Mouse (Mus musculus): ENCODE measurements around the gene Ppm1h.
"Not testable (repeated sequence)": the region's sequence is repeated elsewhere in the genome, so short reads cannot be mapped to it uniquely, and the experiment has no call there.

Ppm1h gene

DNA sequence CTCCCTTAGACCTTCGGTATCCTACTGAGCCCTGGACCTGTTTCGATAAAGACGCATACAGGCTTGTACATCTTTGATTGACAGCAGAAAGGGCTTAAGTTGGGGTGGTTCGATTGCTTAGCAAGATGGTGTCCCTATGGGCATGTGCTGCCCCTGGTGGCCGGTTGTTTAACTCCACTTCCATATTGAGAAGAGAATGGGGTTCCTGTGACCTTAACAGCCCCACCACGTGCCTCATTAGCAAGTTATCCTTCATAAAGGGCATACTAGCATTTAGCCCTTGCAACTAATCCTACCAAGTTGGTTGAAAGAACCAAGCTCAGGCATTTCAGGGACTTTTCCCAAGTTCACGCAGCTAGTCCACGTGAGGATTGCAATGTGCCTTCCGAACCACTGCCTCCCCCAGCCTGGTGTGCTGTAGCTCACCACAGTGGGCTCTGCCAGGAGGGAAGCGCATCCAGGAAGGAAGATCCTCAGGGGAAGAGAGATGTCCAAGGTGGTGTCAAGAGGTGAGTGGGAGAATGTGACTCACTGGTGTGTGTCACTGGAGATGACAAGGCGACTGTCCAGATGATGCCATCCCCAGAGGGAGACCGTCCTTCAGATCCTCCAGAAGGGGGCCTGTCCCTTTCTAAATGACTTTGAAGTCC lies 216.7 kb downstream of the Ppm1h start:
- peak; percentile 43 for DNase-seq (ENCODE audit: low spot score)

DNA sequence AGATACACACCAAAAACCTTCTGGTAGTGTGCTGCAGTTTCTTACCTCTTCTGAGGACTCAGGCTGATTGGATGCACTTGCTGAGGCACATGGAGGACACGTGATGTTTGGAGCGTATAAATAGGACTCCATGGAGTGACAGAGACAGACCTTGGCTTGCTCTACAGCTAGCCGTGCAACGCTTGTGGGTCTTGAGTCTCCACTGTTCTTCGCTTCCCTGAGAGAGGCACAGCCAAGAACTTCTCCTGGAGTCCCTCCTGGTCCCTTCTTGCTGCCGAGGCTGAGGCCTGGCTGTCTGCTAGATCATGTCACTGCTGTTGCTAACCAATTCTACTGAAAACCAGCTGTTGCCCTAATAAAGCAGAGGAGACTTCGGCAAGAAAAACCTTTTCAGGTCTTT lies 221.4 kb downstream of the Ppm1h start:
- DNase-seq (ENCODE audit: low spot score) = no peak

DNA sequence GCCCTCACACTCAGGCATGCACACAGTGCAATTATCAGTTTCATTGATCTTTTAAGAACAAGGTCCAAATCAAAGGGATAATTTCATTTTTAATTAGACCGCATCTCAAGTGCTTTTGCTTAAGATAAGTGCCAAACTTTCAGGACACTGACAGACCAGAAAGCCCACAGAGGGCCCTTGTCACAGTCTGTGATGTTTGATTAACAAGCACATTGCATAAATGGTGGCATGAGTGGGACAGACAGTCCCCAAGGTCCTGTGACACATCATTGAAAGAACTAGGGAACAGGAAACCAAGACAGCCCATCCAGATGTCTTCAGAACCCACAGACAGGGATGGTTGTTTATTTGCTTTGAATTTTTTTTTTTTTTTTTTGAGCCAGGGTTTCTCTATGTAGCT lies 221.9 kb downstream of the Ppm1h start:
- no peak for DNase-seq (ENCODE audit: low spot score)

DNA sequence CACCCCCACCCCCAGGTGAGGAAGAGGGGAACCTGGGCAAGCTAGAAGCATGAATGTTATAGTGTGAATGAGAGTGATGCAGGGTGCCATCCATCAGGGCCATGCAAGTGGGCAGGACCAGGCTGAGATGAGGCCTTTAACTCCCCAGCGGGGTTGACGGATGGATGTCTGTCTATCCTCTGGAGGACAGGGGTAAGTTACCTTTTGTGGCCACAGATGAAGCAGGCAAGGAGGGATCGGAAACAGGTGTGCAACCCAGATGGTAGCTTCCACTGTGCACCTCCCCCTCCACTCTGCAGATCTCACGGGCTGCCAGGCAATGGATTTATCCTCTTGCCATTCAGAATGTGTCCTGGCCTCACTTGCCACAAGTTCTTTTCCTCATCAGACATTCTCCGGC lies 222.8 kb downstream of the Ppm1h start:
- no peak for DNase-seq (ENCODE audit: low spot score)

DNA sequence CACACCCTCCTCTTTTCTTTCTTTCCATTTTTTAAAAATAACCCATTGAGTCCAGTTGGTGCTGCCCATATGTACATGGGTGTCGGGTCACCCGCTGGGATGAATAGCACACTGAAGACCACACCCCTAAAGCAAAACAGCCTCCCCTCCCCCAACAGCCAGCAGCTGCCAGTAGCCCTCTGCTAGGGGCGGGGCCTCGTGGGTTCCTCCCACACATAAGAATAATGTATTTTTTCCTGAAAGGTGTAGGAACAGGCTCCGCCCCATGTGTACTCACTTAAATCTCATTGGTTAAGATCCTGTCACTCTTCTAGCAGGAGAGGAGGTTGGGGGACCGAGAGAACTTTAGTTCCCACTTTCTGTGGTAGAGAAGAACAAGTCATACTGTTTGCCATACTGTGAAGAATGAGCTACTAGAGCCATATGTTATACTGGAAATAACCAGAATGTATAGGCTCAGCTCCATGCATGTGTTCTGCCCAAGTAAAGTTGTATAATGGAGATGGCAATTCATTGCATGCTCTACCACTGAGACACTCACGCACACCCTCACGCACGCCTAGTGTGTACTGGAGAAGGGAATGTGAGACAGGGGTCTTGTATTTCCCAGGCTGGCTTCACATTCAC lies 231.0 kb downstream of the Ppm1h start:
- no peak for DNase-seq (ENCODE audit: low spot score)

DNA sequence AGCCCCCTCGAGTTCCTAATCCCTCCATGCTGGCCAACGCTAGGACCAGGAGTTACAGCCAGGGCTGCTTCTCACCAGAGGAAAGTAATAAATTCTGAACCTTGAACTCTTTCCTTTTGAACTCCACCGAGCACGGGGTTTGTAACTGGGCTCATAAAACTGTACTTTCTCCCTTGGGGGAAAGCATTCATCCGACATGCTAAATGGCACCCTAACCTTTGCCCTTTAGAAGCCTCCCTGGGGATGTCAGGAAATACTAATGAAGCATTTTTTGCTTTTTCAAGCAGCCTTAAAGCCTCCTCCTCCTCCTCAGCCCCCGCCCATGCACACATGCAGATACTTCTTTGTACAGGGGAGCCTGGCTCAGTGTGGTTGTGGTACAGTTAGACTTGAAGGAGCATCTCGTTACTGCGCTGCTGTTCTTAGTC lies 232.2 kb downstream of the Ppm1h start:
- DNase-seq (ENCODE audit: low spot score) = no peak

DNA sequence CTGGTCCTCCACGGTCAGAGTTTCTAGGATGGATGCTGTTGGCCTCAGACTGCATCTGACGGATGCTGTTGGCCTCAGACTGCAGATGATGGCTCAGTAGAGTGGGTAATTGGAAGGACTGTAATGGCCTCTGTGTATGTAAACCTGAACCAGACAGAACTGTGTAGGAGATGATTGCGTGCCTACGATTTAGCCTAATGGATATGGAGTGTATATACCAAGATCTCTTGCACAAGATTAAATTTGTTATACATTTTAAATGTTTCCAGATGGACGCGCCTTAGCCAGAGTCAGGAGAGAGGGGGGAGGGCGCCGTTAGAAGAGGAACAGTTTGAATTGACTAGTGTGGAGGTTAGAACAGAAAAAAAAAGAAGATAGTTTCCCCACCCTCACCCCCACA lies 233.1 kb downstream of the Ppm1h start:
- DNase-seq (ENCODE audit: low spot score) = no peak

DNA sequence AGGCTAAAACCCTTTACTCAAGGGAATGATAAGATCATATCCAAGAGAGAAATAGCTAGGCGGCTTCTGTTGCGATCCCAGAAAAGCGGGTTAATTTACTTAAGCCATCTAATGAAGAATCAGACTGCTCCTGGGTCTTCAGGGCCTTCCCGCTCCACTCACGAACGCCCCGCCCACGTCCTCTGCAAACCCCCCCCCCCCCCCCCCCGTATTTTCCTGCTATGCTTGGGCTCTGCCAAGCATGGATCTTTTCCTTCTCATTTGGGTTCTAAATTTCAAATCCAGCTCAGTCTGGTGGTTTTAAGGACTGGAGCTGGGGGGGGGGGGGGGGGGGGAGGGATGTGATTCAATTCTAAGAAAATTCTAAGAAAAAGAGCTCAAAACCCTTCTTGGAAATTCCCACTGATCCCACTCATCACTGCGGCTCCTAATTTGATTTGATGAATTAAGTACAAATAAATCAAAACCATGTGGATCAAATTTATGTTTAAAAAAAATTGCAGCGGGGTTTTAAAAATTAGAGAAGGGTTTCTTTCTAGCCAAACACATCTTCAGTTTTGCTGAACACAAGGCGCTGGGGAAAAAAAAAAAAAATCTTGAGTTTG lies 233.6 kb downstream of the Ppm1h start:
- DNase-seq (ENCODE audit: low spot score) = no peak

DNA sequence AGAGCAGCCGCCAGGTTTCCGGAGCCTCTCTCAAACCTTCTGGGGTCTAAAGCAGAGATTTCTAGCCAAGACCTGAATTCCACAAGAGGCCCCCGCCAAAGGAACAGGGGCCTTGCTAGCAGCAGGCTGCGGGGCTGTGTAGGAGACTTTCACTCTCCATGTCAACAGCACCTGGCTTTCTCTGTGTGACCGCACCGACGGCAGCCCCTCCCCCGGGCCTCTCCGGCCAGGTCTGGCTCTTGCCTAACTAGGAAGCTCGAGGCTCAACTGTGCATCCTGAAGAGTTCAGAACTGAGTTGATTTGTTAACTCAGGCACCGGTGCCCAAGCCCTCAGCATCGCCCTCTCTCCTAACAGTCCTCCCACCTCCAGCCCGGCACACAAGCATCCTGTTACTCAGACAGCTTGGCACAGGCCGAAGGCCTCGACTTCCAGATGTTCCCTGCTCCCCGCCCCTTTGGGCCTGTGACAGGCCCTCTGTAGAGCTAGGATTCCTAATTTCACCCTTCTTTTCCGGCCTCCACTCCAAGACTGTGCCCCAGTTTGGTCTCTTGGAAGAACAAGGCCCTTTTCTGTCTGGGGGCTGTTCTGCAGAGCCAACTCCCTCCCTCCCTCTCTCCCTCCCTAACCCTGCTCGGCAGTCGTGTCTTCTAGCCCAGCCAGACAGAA lies 234.3 kb downstream of the Ppm1h start:
- DNase-seq (ENCODE audit: low spot score) = no peak

DNA sequence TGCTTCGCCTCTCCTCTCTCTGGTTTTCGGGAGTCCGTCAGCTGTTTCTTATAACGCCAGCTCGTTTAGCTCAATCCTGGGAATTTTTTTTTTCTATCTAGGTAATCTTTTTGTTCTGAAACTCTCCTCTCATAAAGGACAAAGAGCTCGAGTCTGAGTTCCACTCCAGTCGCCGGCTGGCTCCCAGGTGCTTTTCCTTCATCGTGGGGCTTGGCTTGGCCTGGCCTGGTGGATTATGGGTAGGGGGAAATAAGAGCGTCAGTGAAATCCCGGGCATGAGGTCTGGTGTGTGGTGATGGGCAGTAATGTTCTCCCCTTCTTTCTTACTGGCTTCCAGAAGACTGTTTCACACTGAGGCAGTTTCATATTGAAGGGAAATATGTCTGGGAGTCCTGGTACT lies 234.8 kb downstream of the Ppm1h start:
- DNase-seq (ENCODE audit: low spot score) = no peak

DNA sequence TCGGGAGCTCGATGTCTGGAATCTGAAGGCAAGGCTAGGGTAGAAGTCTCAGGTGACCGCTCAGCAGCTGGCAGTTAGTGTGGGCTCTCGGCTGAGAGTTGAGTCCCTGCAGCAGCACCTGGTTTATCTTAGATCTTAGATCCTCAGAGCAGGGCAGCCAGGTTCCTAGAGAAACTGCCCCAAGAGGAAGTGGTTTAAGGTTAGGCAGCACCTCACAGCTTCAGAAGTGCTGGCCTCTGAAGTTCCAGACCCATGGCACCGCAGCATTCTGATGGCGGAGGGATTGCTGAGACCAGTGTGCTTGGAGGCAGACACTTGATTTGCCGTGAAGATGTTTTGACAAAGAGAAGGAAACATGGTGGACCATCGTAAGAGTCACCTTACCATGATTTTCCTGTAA lies 237.3 kb downstream of the Ppm1h start:
- DNase-seq (ENCODE audit: low spot score) = peak; percentile 13

DNA sequence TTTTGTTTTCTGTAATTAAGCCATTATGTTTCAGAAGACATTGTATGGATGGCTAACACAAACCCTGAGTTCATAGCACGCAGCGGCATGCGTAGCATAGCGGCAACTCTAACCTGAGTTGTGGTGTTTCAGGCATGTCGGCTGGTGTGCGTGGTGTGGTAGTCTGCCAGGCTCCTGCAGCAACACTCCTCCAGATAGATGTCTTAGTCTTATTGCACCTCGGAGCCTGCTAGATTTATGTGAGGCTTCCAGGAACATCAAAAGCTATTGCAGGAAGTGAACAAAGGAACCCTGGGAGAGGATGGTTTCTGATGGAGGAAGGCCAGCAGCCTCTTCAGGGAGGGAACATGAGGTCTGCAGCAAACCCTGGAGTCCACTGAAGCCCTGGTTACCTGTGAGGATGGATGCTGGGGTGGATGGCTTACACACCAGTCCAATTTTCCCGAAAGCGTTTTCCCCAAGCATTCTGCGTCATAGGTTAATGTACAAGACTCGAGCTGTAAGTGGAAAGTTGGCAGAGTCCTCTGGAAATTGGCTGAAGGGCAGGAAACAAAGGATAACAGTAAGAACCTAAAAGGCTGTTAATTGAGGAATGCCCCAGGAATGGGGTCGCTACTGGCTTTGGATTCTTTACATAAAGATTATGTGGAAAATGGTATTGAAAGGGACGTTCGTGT lies 239.2 kb downstream of the Ppm1h start:
- no peak for DNase-seq (ENCODE audit: low spot score)

DNA sequence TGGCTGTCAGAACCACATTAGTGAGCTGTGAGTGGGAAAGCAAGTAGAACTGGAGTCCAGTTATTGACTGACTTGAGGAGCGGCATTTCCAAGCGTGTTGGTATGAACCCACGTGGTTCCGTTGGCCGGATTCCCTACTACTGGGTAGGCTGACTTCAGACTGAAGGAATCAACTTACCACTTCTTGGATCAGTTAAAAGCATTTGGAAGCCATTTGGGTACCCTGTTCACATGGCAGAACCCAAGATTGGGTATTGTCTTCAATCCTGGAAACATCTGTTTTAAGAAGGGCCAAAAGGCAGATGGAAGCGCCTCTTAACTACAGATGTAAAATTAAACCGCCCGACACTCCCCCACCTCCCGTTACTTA lies 239.7 kb downstream of the Ppm1h start:
- DNase-seq (ENCODE audit: low spot score) = no peak

DNA sequence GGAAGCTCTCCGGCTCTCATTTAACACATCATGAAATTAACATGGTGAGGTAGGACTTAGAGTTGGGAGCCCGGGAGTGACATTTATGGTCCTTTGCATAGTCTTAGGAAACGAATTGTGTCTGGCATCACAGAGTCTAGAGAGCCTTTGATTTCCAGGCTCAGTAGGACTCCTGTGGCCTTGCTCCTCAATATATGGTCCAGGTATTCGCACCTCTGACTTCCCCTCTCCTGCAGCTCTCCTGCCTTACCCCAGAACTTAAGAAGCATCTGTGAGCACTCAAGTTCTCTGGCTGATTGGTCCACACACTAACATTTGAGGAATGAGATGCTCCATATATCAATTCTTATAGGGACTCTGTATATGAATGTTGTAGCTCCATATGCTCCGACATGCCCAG lies 240.2 kb downstream of the Ppm1h start:
- no peak for DNase-seq (ENCODE audit: low spot score)

DNA sequence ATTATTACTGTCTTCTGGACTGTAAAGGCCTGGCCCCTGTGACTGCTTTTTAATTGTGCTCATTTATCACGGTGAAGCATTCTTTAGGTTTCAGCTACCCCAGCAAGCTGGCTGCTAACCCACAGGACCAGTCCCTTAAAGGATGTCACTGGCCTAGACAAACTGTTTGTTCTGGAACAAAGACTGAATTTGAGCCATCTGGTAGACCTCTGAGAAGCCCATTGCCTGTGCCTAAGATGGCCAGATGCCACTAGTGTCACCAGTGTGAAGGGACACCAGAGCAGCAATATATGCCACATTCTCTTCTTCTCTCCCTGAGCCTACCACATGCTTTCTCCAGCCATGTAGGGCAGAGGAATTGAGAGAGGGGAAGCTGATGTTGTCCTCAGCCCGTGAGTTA lies 240.9 kb downstream of the Ppm1h start:
- no peak for DNase-seq (ENCODE audit: low spot score)

DNA sequence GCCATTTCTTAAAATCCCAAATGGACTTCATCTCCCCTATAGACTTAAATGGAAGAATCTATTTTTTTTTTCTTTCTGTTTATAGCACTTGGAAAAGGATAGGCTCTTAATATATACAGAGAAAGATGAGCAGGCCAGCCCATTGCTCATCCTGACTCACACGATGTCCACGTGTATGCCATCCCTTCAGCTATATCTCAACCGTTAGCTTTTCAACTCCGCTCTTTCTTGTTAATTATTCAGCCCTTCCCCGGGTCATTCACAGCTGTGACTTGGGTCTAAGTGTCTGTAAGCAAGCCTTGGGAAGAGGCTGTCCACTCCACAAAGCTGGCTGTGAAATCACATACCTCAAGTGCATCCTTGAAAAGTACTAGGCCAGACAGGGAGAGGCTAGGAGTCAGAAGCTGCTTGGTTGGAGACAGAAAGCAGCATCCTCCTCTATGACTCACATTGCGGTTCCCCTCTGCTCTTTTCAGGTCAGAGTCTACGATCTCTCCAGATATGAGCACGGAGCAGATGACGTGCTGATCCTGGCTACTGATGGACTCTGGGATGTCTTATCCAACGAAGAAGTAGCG lies 241.7 kb downstream of the Ppm1h start:
- no peak for DNase-seq (ENCODE audit: low spot score)

DNA sequence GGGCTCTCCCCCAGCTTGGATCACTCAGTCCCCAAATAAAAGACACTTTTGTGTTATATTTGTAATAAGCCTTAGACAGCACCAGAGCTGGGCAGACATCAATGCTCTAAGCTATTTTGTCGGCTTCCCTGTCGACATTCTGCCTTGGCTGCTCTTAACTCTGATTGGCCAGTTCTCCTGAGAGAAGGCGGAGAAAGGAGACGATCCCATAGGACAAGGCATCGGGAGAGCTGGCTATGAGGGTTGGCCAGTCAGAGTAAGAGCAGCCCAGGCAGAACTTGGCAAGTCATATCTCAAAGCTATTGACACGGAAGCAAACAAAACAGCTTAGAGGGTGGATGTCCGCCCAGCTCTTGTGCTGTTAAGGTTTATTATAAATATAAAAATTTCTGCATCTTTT lies 243.7 kb downstream of the Ppm1h start:
- DNase-seq (ENCODE audit: low spot score) = no peak

DNA sequence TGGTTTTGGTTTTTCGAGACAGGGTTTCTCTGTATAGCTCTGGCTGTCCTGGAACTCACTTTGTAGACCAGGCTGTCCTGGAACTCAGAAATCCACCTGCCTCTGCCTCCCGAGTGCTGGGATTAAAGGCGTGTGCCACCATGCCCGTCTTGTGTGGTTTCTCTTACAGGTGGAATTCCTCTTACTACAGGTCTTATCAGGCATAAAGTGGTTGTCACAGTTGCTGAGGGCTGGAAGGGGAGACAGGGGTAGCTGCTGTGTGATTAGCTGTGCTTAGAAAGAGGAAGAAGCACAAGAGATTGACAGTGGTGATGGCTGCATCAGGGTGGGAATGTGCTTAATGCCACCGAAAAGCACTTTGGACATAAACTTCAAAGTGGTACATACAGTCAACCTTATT lies 246.0 kb downstream of the Ppm1h start:
- DNase-seq (ENCODE audit: low spot score) = not testable (repeated sequence)

DNA sequence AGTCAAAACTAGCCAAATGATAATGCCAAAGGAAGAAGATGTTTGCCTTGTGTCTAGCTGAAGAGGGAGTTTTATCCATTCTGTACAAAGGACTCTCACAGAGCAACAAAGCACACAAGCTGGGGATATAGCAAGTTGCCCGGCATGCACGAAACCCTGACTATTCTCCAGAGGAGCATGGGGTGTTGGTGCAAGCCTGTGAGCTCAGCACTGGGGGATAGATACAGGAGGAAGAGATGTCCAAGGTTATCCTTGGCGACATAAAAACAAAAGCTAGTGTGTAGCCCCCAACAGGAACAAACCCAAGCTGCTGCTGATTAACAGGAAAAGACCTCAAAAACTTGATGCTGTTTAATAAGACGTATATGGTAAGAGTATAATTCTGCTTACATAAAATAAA lies 247.7 kb downstream of the Ppm1h start:
- no peak for DNase-seq (ENCODE audit: low spot score)

DNA sequence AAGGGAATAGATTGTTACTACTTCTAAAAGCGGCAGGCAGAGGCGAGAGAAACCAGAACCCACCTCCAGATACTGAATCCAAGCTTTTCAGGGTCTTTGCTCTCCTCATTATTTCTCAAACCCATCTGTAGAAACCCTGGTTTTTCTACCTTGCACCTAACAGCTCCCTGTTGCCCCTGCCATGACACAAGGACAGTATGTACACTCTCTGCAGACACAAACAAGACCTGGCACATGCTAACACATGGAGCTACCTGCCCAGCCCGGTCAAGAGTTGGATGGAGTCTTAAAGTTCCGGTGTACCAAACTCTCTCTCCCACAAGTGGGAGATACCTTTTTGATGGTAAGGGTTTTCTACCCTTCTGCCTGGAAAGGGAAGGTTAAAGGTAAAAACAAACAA lies 252.0 kb downstream of the Ppm1h start:
- DNase-seq (ENCODE audit: low spot score) = no peak

DNA sequence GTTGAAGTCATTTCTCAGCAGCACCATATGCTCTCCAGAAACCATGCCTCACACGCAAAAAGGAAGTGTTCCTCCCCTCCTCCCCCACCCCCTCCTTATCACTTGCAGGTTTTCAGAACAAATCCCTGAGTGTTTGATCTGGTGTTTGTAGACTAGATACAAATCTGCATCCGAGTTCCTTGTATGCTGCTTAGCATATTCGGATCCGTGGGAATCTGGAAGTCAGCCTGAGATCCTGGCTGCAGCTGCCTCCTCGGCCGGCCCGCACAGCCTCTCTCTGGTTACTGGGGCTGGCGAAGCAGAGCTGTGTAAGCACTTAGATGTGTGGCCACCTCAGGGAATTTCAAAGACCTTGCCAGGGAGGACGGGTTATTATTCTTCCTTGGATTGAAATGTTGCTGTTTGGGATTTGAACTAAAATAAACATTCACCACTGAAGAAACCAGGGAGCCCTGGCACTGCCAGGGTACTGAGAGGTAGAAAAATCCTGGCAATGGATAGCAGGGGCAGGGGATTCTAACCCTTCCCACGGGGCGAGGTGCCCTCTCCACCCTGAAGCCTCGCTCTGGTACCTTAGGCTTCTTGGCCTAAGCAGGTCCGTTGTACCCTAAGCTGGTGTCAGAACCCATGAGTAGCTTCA lies 252.8 kb downstream of the Ppm1h start:
- DNase-seq (ENCODE audit: low spot score) = no peak
